Mouse (Mus musculus) spleen, adult 2 months (tissue): ENCODE measurements around the gene Nfatc2ip.

ENCODE experiments used
- CTCF ChIP-seq: fragments of 200-500 bp; IDR thresholded peaks from 2 replicates; pipeline ENCODE4 v1.5.1; 2011; ENCODE audit warnings: mild to moderate bottlenecking, inconsistent platforms; ENCODE audit not compliant: insufficient read depth, insufficient read length, insufficient replicate concordance; ENCODE audit errors: extremely low read depth
- POLR2A ChIP-seq: fragments of 200-500 bp; IDR thresholded peaks from 2 replicates; pipeline ENCODE4 v1.6.1; 2011; ENCODE audit warnings: low read depth, low read length, inconsistent platforms

DNA sequence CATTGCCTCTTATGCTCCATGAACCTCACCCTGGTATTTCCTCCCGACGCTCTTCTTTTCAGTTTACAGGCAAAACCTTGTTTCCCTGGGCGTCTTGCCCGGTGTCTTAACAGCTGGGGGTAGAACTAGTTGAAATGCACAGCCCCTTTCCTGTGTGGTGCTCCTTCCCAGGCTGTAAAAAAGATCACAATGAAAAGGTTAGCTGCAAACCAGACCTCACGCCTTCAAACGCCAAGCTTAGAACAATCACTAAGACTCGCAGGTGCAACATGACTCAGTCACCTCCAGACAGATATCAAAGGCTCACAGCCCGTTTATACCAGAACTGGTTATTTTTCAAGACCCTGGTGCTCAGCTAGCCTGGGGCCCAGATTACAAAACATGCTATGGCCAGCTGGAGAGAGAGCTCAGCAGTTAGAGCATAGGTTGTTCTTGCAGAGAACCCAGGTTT, 57.0 kb downstream of the Nfatc2ip start:
- no peak for TF ChIP-seq POLR2A
- no peak for TF ChIP-seq CTCF
